Mouse (Mus musculus) intestine, embryonic 16.5 days (tissue): ENCODE data around the gene Scyl3. TPM values are rescaled to one million over a fixed set of nuclear protein-coding genes. Genes with fewer than 3 reads are reported as not detected.

Experiments
- ATAC-seq: fragments of 200-750 bp; cut with Nextera tagmentation; 2 replicates; pipeline ENCODE4 v1.8.0; 2017; ENCODE audit warnings: moderate TSS enrichment, moderate library complexity
- H3K27ac ChIP-seq: fragments of 300-500 bp; sonication (generic); 2 replicates; pipeline ENCODE4 v1.5.1; 2014; ENCODE audit warnings: mild to moderate bottlenecking, low read length
- H3K27me3 ChIP-seq: fragments of 300-500 bp; sonication (generic); replicated peaks from 2 replicates; pipeline ENCODE4 v1.6.1; 2014; ENCODE audit warnings: low read length, control low read depth, mixed read lengths; ENCODE audit not compliant: control insufficient read depth, insufficient read depth
- H3K36me3 ChIP-seq: fragments of 300-500 bp; sonication (generic); 2 replicates; pipeline ENCODE4 v1.6.1; 2014; ENCODE audit warnings: low read length, control low read depth; ENCODE audit not compliant: control insufficient read depth, insufficient read depth
- H3K4me1 ChIP-seq: fragments of 300-500 bp; sonication (generic); 2 replicates; pipeline ENCODE4 v1.6.1; 2014; ENCODE audit warnings: low read length, control low read depth, mixed read lengths; ENCODE audit not compliant: control insufficient read depth, insufficient read depth
- H3K4me2 ChIP-seq: fragments of 300-500 bp; sonication (generic); 2 replicates; pipeline ENCODE4 v1.6.1; 2014; ENCODE audit warnings: low read depth, low read length, control low read depth
- H3K4me3 ChIP-seq: fragments of 300-500 bp; sonication (generic); 2 replicates; pipeline ENCODE4 v1.5.1; 2014; ENCODE audit warnings: mild to moderate bottlenecking, low read length
- H3K9ac ChIP-seq: fragments of 300-500 bp; sonication (generic); 2 replicates; pipeline ENCODE4 v1.6.1; 2014; ENCODE audit warnings: low read depth, low read length
- H3K9me3 ChIP-seq: fragments of 300-500 bp; sonication (generic); 2 replicates; pipeline ENCODE4 v1.6.1; 2016; ENCODE audit warnings: low read length, control low read depth; ENCODE audit not compliant: control insufficient read depth
- WGBS: fragments of 180-500 bp; shearing (Covaris S2); extraction: QIAGEN DNeasy Blood & Tissue Kit; methylation state at CpG from one replicate; pipeline ENCODE4 v1.1.7; 2014; 5-methylcytosine and 5-hydroxymethylcytosine counted together
- polyA plus RNA-seq: library from polyadenylated mRNA; unstranded; fragments of >200 nt; fragmentation: Nextera tagmentation; extraction: Ambion mirVana; gene quantifications from 2 replicates; pipeline ENCODE4 v1.2.1, GENCODE M21; 2015

Scyl3 gene
- polyA plus RNA-seq, result 12.9 and 14.2 TPM in 2 replicates

GRCm38 (mm10) chr1:163928846-163929245 lies at the start of gene Scyl3:
Gene Scyl3 (plus strand): TSS chr1:163929100.
- Histone ChIP-seq H3K9ac (peak within 1 kb of the TSS; percentile 95), H3K27ac (peak within 1 kb of the TSS; percentile 90), H3K4me2 (peak within 1 kb of the TSS; percentile 73), H3K4me3 (peak within 1 kb of the TSS; percentile 96), H3K9me3 (no peaks in the 10 kb centered on the region), H3K27me3 (no peaks in the 10 kb centered on the region), H3K4me1 (peaks cover 8% of the 10 kb centered on the region), H3K36me3 (peaks cover 1% of the 10 kb centered on the region; the same call in 1 of the 2 replicates)
- WGBS, result 66% methylated on average over 7 of the region's 7 CpGs
- no peak for ATAC-seq

- no peak overlapping the region for H3K9ac ChIP-seq
- H3K4me2 ChIP-seq, result no peak overlapping the region
- no peak overlapping the region for H3K4me3 ChIP-seq
- H3K36me3 ChIP-seq, result no peaks in the 10 kb centered on the region
- H3K27ac ChIP-seq, result no peak overlapping the region
- no peaks in the 10 kb centered on the region for H3K27me3 ChIP-seq
- no peak for ATAC-seq
- no peaks in the 10 kb centered on the region for H3K9me3 ChIP-seq
- H3K4me1 ChIP-seq, result no peaks in the 10 kb centered on the region
Measured at GRCm38 (mm10) chr1:163889629-163890028, 39.3 kb upstream of the Scyl3 start.

- ATAC-seq, result no peak
- Histone ChIP-seq H3K4me1 (no peaks in the 10 kb centered on the region), H3K4me2 (no peak overlapping the region), H3K36me3 (no peaks in the 10 kb centered on the region), H3K9me3 (no peaks in the 10 kb centered on the region), H3K27me3 (no peaks in the 10 kb centered on the region), H3K27ac (no peak overlapping the region), H3K9ac (no peak overlapping the region), H3K4me3 (no peak overlapping the region)
- WGBS, result 88% methylated on average over 5 of the region's 5 CpGs
Measured at GRCm38 (mm10) chr1:163893294-163893693, 35.6 kb upstream of the Scyl3 start.

- Histone ChIP-seq H3K9me3 (no peaks in the 10 kb centered on the region), H3K36me3 (no peaks in the 10 kb centered on the region), H3K27me3 (no peaks in the 10 kb centered on the region), H3K9ac (no peak overlapping the region), H3K27ac (no peak overlapping the region), H3K4me3 (no peak overlapping the region), H3K4me1 (no peaks in the 10 kb centered on the region), H3K4me2 (no peak overlapping the region)
- 83% methylated on average over 11 of the region's 11 CpGs for WGBS
- no peak for ATAC-seq
Measured at GRCm38 (mm10) chr1:163893774-163894527, 34.9 kb upstream of the Scyl3 start.

GRCm38 (mm10) chr1:163898291-163898764 lies 30.6 kb upstream of the Scyl3 start:
- Histone ChIP-seq H3K4me1 (no peaks in the 10 kb centered on the region), H3K27ac (no peak overlapping the region), H3K4me2 (no peak overlapping the region), H3K36me3 (no peaks in the 10 kb centered on the region), H3K9ac (no peak overlapping the region), H3K9me3 (no peaks in the 10 kb centered on the region), H3K4me3 (no peak overlapping the region), H3K27me3 (no peaks in the 10 kb centered on the region)
- ATAC-seq, result no peak
- WGBS, result 53% methylated on average over 5 of the region's 5 CpGs

GRCm38 (mm10) chr1:163899575-163899974 lies 29.3 kb upstream of the Scyl3 start:
- no peak for ATAC-seq
- H3K9me3 ChIP-seq, result no peaks in the 10 kb centered on the region
- no peaks in the 10 kb centered on the region for H3K27me3 ChIP-seq
- no peaks in the 10 kb centered on the region for H3K4me1 ChIP-seq
- H3K9ac ChIP-seq, result no peak overlapping the region
- no peaks in the 10 kb centered on the region for H3K36me3 ChIP-seq
- no peak overlapping the region for H3K4me3 ChIP-seq
- no peak overlapping the region for H3K4me2 ChIP-seq
- 88% methylated on average over 2 of the region's 2 CpGs for WGBS
- no peak overlapping the region for H3K27ac ChIP-seq

- no peaks in the 10 kb centered on the region for H3K4me1 ChIP-seq
- no peak for ATAC-seq
- no peaks in the 10 kb centered on the region for H3K36me3 ChIP-seq
- no peaks in the 10 kb centered on the region for H3K9me3 ChIP-seq
- WGBS, result 83% methylated on average over 2 of the region's 2 CpGs
- no peaks in the 10 kb centered on the region for H3K27me3 ChIP-seq
- no peak overlapping the region for H3K4me3 ChIP-seq
- H3K4me2 ChIP-seq, result no peak overlapping the region
- H3K27ac ChIP-seq, result no peak overlapping the region
- H3K9ac ChIP-seq, result no peak overlapping the region
Measured at GRCm38 (mm10) chr1:163900168-163900567, 28.7 kb upstream of the Scyl3 start.

GRCm38 (mm10) chr1:163903411-163903810 lies 25.5 kb upstream of the Scyl3 start:
- ATAC-seq, result no peak

GRCm38 (mm10) chr1:163907007-163907811 lies 21.7 kb upstream of the Scyl3 start:
- no peak overlapping the region for H3K4me2 ChIP-seq
- no peak overlapping the region for H3K4me3 ChIP-seq
- no peaks in the 10 kb centered on the region for H3K27me3 ChIP-seq
- WGBS, result 49% methylated on average over 4 of the region's 4 CpGs
- no peaks in the 10 kb centered on the region for H3K36me3 ChIP-seq
- H3K27ac ChIP-seq, result no peak overlapping the region
- ATAC-seq, result no peak
- H3K9me3 ChIP-seq, result no peaks in the 10 kb centered on the region
- no peaks in the 10 kb centered on the region for H3K4me1 ChIP-seq
- H3K9ac ChIP-seq, result no peak overlapping the region

More at GRCm38 (mm10) chr1:163903411-163903810, 25.5 kb upstream of the Scyl3 start:
- Histone ChIP-seq H3K27me3 (no peaks in the 10 kb centered on the region), H3K4me2 (no peak overlapping the region), H3K9me3 (no peaks in the 10 kb centered on the region), H3K36me3 (no peaks in the 10 kb centered on the region), H3K9ac (no peak overlapping the region), H3K4me3 (no peak overlapping the region), H3K4me1 (no peaks in the 10 kb centered on the region), H3K27ac (no peak overlapping the region)
- 89% methylated on average over 3 of the region's 3 CpGs for WGBS
